Mouse (Mus musculus) embryonic facial prominence, embryonic 10.5 days (tissue): ENCODE measurements at regions not wholly inside any gene's neighbourhood (a gene's known extent, or its start where the extent isn't known, plus 50 kb on each side); places are given as distances from the start of the nearest gene placed in this dataset.

Experiments used
- DNase-seq: peaks from one replicate; pipeline ENCODE4 v3.0.0-alpha.2; 2017; ENCODE audit warnings: low spot score
- H3K27ac ChIP-seq: fragments of 300-500 bp; sonication (generic); replicated peaks from 2 replicates; pipeline ENCODE4 v1.5.1; 2016; ENCODE audit warnings: mild to moderate bottlenecking
- H3K27me3 ChIP-seq: fragments of 300-500 bp; sonication (generic); replicated peaks from 2 replicates; pipeline ENCODE4 v1.6.1; 2016; ENCODE audit warnings: low read depth, mild to moderate bottlenecking; ENCODE audit not compliant: poor library complexity, severe bottlenecking
- H3K36me3 ChIP-seq: fragments of 300-500 bp; sonication (generic); replicated peaks from 2 replicates; pipeline ENCODE4 v1.6.1; 2016; ENCODE audit warnings: mild to moderate bottlenecking, moderate library complexity
- H3K4me1 ChIP-seq: fragments of 300-500 bp; sonication (generic); 2 replicates; pipeline ENCODE4 v1.6.1; 2016
- H3K4me3 ChIP-seq: fragments of 300-500 bp; sonication (generic); 2 replicates; pipeline ENCODE4 v1.5.1; 2016; ENCODE audit warnings: mild to moderate bottlenecking, moderate library complexity
- H3K9me3 ChIP-seq: fragments of 300-500 bp; sonication (generic); 2 replicates; pipeline ENCODE4 v1.6.1; 2016; ENCODE audit warnings: mild to moderate bottlenecking
- WGBS: fragments of 180-500 bp; shearing (Covaris S2); methylation state at CpG from one replicate; pipeline ENCODE4 v1.1.7; 2016; 5-methylcytosine and 5-hydroxymethylcytosine counted together

DNA sequence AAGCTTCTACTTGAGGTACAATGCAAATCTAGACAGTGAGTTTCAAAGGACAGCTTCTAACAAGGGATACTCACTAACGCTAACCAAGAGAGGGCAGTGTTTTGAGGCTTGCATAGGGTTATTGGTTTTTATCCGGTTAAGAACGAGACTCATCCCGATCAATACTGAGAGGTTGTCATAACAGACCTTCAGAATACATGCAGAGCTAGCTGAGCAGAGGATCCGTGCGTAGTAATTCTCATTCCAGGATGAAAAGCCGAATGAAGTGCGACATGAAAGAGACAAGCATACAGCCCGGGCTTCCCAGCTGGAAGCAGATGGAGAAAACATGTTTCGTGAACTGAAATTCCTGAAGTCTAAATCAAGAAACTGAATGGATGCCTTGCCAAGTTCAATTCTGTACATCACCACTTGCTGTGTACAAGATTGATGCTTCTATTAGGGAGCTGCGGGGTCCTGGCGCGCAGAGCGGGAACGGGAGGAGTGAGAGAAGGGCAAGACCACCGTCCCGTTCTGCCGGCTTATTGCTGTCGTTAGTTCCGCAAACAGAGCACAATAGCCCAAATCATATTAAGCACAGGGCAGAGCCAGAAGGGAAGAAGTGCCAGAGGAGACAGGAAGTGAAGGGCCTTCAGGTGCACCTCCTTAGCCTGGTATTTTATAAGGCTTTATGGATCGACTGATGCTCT, 65.4 kb upstream of the Tes start:
- no peak overlapping the region for H3K27ac ChIP-seq
- peaks cover 7% of the 10 kb centered on the region for H3K4me1 ChIP-seq
- WGBS: 78% methylated on average over 21 of the region's 21 CpGs
- no peaks in the 10 kb centered on the region for H3K36me3 ChIP-seq
- no peaks in the 10 kb centered on the region for H3K9me3 ChIP-seq
- no peak overlapping the region for H3K4me3 ChIP-seq
- no peak for DNase-seq
- peaks cover 9% of the 10 kb centered on the region for H3K27me3 ChIP-seq

DNA sequence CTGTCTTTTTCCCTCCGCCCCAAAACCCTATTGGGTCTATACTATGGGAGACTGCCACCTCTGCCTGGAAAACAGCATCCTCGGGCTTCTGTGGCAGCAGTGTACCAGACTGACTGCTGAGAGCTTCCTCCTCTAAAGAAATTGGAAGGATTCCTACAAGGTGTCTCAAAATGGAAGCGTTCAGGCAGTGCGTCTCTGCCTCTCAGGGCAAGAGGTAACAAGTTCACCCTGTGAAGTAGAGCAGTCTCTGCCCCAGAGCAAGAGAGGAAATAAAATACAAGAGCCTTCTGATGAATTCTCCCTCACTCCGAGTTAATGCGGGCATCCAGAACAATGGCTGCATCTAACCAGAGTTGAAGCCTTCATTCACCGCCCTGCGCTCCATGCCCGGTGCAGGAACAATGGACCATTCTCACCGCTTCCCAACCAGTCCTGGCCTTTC, 69.4 kb upstream of the Tes start:
- peak; percentile 22 for DNase-seq
- WGBS: 18% methylated on average over 10 of the region's 10 CpGs
- Histone ChIP-seq H3K27me3 (peaks cover 9% of the 10 kb centered on the region), H3K36me3 (no peaks in the 10 kb centered on the region), H3K9me3 (no peaks in the 10 kb centered on the region), H3K27ac (0 out of 2 replicates have a peak overlapping the region, but pooled peaks have one; percentile 35), H3K4me1 (peaks cover 7% of the 10 kb centered on the region), H3K4me3 (peak overlapping the region; percentile 43)

DNA sequence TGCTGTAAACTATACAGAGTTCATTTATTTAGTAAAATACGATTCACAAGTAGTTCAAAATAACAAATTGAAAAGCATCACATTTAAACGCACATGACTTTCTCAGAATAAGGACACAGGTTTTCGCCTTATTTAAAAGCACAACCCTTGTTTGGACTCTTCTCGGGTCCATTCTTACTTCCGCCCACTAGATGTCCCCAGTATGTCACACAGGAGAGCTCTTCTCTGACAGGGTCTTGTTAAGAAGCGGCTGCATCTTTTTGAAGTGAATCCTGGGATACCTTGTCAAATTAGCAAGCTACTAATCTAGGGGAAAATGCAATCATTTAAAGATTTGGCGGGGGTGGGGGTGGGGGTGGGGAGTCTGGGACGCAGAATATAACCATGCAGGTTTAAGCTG, 70.2 kb upstream of the Tes start:
- Histone ChIP-seq H3K27me3 (peaks cover 9% of the 10 kb centered on the region), H3K27ac (no peak overlapping the region), H3K9me3 (no peaks in the 10 kb centered on the region), H3K36me3 (no peaks in the 10 kb centered on the region), H3K4me3 (no peak overlapping the region), H3K4me1 (peaks cover 7% of the 10 kb centered on the region)
- peak; percentile 35 for DNase-seq
- 8% methylated on average over 8 of the region's 8 CpGs for WGBS

DNA sequence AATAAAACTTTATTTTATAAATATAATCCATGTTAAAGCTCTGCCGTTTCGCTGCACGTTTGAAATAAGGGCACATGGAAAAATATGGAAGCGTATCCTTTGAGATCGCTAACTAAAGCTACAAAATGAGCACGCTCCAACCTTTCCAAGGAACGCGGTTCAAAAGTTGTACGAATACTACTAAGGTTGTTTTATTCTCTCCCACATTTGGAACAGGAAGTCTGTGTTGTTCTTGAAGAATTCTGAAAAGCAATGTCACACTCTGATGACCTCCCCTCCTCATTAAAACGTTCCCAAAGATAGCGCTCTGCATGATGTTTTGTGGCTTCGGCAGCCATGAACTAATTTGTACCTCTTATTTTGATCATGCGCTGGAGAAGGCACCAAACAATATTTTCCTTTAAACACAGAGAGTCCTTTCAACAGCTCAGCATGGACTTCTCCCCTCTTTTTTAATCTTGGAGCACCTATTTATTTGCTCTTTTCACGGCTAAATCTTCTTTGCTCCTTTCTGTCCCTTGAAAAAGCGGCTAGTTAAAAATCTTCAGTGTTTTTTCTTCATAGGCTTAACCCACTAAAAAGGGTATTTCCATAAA, 72.9 kb upstream of the Tes start:
- WGBS: 66% methylated on average over 15 of the region's 15 CpGs

DNA sequence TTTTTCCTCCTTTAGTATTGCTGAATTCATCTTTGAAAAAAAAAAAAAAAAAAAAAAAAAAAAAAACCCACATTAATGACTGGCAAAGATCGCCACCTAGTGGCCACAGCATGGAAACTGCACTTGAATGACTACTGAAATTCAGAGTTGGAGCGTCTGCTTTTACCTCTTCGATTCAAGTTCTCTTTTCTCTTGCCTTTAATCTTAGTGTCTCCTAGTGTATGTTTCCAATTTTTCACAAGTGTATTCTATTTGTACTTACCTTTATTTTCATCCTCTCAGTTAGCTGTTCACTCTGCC, 79.9 kb upstream of the Tfec start:
- peak; percentile 52 for DNase-seq
- WGBS: 30% methylated on average over 3 of the region's 3 CpGs

More for the DNA sequence above, 72.9 kb upstream of the Tes start:
- H3K27me3 ChIP-seq: peaks cover 9% of the 10 kb centered on the region; the same call in 1 of the 2 replicates
- no peaks in the 10 kb centered on the region for H3K36me3 ChIP-seq
- no peak for DNase-seq
- H3K9me3 ChIP-seq: no peaks in the 10 kb centered on the region
- peaks cover 7% of the 10 kb centered on the region for H3K4me1 ChIP-seq
- no peak overlapping the region for H3K4me3 ChIP-seq
- H3K27ac ChIP-seq: no peak overlapping the region

DNA sequence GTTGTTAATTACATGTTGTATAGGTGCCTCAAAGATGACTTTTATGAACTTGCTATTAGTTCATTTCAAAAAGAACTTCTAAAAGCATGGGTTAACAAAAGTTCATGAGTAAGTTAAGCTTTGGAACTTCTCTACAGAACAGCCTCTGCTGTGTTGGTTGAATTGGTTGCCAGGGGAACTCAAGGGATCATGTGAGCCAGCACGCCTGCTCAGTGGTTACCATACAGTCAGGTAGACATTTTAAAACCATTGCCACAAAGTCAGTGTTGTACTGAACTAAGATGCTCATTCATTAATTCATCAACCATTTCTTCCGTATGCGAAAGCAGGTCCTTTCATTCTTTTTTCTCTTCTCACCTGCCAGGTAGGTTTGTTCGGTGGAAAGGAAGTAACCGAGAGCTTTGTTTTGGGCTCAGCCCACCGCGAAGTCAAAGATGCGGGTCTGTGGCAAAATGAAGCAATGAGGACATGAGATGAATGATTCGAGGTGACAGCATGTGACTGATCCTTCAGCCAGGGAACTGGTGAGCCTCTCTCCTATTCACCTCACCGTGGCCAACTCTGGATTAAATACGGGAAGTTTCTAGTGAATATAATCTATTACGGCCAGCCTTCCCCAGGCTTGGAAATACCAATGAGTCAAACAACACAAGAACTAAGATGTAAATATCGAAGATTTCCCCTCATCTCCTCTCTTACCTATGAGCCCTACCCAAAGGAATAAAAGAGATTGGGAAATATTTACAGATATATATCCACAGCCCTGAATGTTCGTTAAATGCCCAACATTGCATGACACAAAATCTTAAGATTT, 79.4 kb upstream of the Tfec start:
- Histone ChIP-seq H3K9me3 (no peaks in the 10 kb centered on the region), H3K36me3 (no peaks in the 10 kb centered on the region), H3K27ac (no peak overlapping the region), H3K4me3 (no peak overlapping the region), H3K4me1 (0 out of 2 replicates have a peak, but pooled peaks cover 5% of the 10 kb centered on the region), H3K27me3 (no peaks in the 10 kb centered on the region)
- no peak for DNase-seq
- 67% methylated on average over 14 of the region's 14 CpGs for WGBS

More for the DNA sequence above, 79.9 kb upstream of the Tfec start:
- H3K9me3 ChIP-seq: no peaks in the 10 kb centered on the region
- no peaks in the 10 kb centered on the region for H3K27me3 ChIP-seq
- H3K4me3 ChIP-seq: no peak overlapping the region
- no peak overlapping the region for H3K27ac ChIP-seq
- 0 out of 2 replicates have a peak, but pooled peaks cover 5% of the 10 kb centered on the region for H3K4me1 ChIP-seq
- H3K36me3 ChIP-seq: no peaks in the 10 kb centered on the region

DNA sequence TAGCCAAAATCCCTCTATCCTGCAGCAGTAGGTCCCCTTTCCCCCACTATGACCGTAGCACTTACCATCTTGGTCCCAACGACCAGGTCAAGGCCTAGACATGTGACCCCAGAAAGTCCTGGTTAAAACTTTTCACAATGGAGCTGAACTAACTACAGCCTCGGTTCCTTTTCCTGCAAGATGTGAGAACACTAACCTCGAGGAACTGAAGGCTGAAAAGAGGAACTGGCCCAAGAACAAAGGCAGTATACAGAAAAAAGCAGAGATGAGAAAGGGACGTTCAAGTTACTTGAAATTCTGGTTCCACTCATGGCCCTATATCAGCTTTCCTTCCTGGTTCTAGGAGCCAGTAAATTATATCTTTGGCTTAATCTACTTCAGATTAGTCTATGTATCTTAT, 67.4 kb upstream of the Tfec start:
- 63% methylated on average over 5 of the region's 5 CpGs for WGBS
- Histone ChIP-seq H3K36me3 (no peaks in the 10 kb centered on the region), H3K9me3 (no peaks in the 10 kb centered on the region), H3K4me3 (no peak overlapping the region), H3K27ac (no peak overlapping the region), H3K27me3 (no peaks in the 10 kb centered on the region), H3K4me1 (no peaks in the 10 kb centered on the region)
- no peak for DNase-seq

DNA sequence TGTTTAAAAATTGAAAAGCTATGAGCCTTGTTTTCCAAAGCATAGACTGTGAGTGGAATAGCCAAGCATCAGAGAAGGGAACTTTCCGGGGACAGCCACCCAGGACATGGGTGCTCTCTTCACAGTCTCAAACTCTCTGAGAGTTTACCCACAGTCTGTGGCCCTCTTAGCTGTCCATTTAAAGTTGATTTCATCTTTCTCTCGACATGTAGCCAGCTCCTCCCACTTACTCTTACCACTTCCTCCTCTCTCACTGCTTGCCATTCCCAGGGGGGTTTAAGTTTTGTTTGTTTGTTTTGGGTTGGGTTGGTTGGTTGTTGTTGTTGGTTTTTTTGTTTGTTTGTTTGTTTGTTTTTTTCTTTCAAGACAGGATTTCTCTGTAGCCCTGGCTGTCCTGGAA, 66.1 kb upstream of the Tfec start:
- no peaks in the 10 kb centered on the region for H3K36me3 ChIP-seq
- WGBS: 80% methylated on average over 2 of the region's 2 CpGs
- no peak overlapping the region for H3K27ac ChIP-seq
- H3K4me3 ChIP-seq: no peak overlapping the region
- no peaks in the 10 kb centered on the region for H3K9me3 ChIP-seq
- H3K27me3 ChIP-seq: no peaks in the 10 kb centered on the region
- H3K4me1 ChIP-seq: no peaks in the 10 kb centered on the region
- DNase-seq: no peak

DNA sequence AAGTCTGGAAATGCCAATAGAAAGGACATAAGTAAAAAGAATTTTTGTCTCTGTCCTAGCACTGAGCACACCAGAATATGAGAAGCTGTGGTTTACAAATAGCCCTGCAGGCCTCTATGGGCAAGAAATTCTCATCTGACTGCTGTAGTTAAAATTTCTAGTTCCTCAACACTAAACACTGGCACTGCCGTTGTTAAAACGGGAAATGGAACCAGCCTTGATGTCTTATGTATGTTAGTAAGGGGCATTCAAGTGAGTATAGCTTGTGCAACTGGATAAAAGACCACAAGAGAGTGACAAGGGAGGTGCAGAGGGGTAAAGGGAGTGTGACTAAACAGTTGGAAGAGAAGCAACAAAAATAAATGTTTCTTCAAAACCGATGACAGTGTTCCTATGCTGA, 65.7 kb upstream of the Tfec start:
- WGBS: 87% methylated on average over 3 of the region's 3 CpGs
- Histone ChIP-seq H3K4me1 (no peaks in the 10 kb centered on the region), H3K4me3 (no peak overlapping the region), H3K36me3 (no peaks in the 10 kb centered on the region), H3K9me3 (no peaks in the 10 kb centered on the region), H3K27me3 (no peaks in the 10 kb centered on the region), H3K27ac (no peak overlapping the region)
- no peak for DNase-seq

DNA sequence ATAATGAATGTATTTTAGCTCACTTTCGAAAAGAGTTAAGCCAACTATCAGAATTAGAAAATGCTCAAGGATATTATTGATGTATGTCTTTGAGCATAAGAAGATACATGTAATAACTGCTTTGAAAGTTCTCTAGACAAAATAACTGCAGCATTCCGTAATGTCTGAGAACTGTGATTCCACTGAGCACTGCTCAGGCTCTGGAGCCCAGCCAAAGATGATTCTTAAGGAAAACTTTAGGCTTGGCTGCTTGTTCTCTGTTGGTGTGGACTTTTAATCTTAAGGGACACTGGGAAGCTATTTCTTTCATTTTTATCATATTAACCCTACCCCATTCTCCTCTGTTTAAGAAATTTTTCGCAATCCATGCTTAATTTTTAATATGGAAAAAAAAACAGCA, 59.9 kb upstream of the Tfec start:
- 88% methylated on average over 3 of the region's 3 CpGs for WGBS
- no peak overlapping the region for H3K4me3 ChIP-seq
- H3K27me3 ChIP-seq: no peaks in the 10 kb centered on the region
- DNase-seq: no peak
- no peaks in the 10 kb centered on the region for H3K36me3 ChIP-seq
- no peaks in the 10 kb centered on the region for H3K9me3 ChIP-seq
- no peaks in the 10 kb centered on the region for H3K4me1 ChIP-seq
- no peak overlapping the region for H3K27ac ChIP-seq

DNA sequence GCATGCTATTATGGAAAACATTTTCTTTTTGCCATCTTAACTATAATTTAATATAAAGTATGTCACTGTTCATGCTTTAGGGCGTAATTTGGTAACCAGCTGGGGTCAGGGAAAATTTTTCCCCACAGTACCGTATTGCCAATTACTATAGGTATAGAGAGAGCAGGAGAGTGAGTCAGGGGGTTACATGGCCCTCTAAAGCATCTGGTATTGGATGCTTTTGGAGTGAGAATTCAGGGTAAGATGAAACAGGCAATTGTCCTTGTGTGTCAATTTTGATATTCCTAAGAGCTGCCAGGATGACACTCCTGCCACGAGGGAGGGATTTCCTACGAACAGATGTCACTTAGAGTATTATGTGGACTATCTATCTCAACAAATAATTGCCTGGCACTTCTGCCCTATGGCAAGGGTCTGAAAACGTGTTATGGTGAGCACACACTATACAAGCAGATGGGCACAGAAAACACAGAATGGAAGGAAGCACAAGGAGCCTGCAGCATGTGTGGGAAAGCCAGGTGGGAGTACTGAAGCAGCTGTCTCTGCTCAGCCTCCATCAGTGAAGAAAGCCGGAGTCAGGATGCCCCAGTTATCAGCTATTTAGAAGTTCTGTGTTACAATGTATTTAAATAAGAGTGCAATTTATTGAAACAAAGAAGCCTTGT, 58.7 kb upstream of the Tfec start:
- 67% methylated on average over 6 of the region's 6 CpGs for WGBS
- Histone ChIP-seq H3K4me1 (no peaks in the 10 kb centered on the region), H3K4me3 (no peak overlapping the region), H3K9me3 (no peaks in the 10 kb centered on the region), H3K27me3 (no peaks in the 10 kb centered on the region), H3K27ac (no peak overlapping the region), H3K36me3 (no peaks in the 10 kb centered on the region)
- no peak for DNase-seq
